In the genomic region with DNA sequence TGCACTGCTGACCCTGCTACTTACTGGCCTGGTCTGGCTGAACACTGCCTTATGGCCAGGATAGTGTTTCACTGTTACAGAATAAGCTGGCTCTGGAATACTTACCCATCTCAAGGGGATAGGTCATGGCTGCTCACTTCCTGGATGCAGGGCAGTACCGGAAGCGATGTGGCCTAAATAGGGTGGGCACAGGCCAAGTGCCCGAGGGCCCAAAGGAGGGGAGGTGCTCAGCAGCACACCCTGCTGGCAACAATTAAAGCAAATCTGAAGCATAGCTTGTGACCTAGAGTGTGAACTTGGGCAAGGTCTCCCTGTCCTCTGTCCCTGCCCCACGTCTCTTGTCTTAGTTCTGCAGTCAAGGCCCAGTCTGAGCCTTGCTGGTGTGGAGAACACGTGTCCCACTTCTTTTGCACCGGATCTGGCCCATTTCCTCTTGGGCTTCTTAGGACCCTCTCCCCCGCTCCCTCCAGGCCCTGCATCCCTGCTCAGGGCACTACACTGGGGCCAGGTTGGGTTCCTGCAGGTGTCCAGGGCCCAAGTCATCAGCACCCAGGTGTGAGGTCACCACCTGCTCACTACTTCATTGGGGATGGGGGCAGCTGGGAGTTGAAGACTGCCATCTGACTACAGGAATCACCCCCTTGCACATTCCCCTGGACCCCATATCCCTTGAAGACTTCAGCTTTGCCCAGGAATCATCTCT, we compare ENCODE assay signal across 8 mouse cellular contexts. TPM values are rescaled to one million over a fixed set of nuclear protein-coding genes. Genes with fewer than 3 reads are reported as not detected.
DNase-seq lines count a peak whose midpoint lies in the region; ATAC-seq lines count a peak whose summit lies in the region.

No protein-coding gene starts in this region.

- ATAC-seq in hindbrain, embryonic 14.5 days (ENCODE audit: low FRiP score) = no peak
- ATAC-seq in erythroblast, adult 5-6 weeks (replicated peaks; ENCODE audit: low FRiP score, poor library complexity, severe bottlenecking) = peak; percentile 20; the same call in 1 of the 2 replicates

- H3K27me3 ChIP-seq in hindbrain, embryonic 10.5 days (ENCODE audit: insufficient read depth, poor library complexity, severe bottlenecking) = no peaks in the 10 kb centered on the region
- no peaks in the 10 kb centered on the region for H3K27me3 ChIP-seq in hindbrain, embryonic 14.5 days (ENCODE audit: control insufficient read depth, insufficient read depth, low read length)

- 50% methylated on average over 7 of the region's 7 CpGs for WGBS in hindbrain, embryonic 10.5 days
- WGBS in hindbrain, embryonic 14.5 days = 54% methylated on average over 7 of the region's 7 CpGs

- H3K36me3 ChIP-seq in hindbrain, embryonic 10.5 days = peaks cover 33% of the 10 kb centered on the region
- peaks cover 21% of the 10 kb centered on the region for H3K36me3 ChIP-seq in hindbrain, embryonic 14.5 days (replicated peaks; ENCODE audit: control insufficient read depth, insufficient read depth)

- no peak overlapping the region for H3K4me3 ChIP-seq in hindbrain, embryonic 10.5 days
- H3K4me3 ChIP-seq in hindbrain, embryonic 14.5 days (replicated peaks; ENCODE audit: low read length) = no peak overlapping the region

- no peak overlapping the region for H3K4me2 ChIP-seq in hindbrain, embryonic 14.5 days (replicated peaks)

- no peaks in the 10 kb centered on the region for H3K9me3 ChIP-seq in hindbrain, embryonic 10.5 days
- H3K9me3 ChIP-seq in hindbrain, embryonic 14.5 days (ENCODE audit: control insufficient read depth, low read length) = no peaks in the 10 kb centered on the region

- H3K4me1 ChIP-seq in hindbrain, embryonic 10.5 days (replicated peaks) = peaks cover 43% of the 10 kb centered on the region
- H3K4me1 ChIP-seq in hindbrain, embryonic 14.5 days (replicated peaks; ENCODE audit: control insufficient read depth, insufficient read depth, low read length) = peaks cover 7% of the 10 kb centered on the region

- H3K9ac ChIP-seq in hindbrain, embryonic 14.5 days = no peak overlapping the region

- 0 out of 2 replicates have a peak overlapping the region, but pooled peaks have one; percentile 17 for H3K27ac ChIP-seq in hindbrain, embryonic 10.5 days
- no peak overlapping the region for H3K27ac ChIP-seq in hindbrain, embryonic 14.5 days

- peak; percentile 56 for DNase-seq in hindbrain, embryonic 10.5 days (ENCODE audit: low spot score)
- DNase-seq in hindbrain, embryonic 14.5 days (ENCODE audit: low spot score) = no peak
- DNase-seq in thymus, postnatal 14 days = peak; percentile 54
- DNase-seq in thymus, adult 18-20 months = no peak
- peak; percentile 42 for DNase-seq in thymus, postnatal 25 days
- DNase-seq in layer of hippocampus, adult 18-20 months (ENCODE audit: low spot score in 2 of 2) = no peak
- DNase-seq in adrenal gland, adult 8-10 months = no peak

RNA-seq across cellular contexts. Expression of a gene that starts 4.3 kb away (rescaled TPM):
- polyA plus RNA-seq in hindbrain, embryonic 10.5 days (2016; fragmentation: Nextera tagmentation; extraction: Ambion mirVana) = 90.0 and 95.5 TPM in 2 replicates
- polyA plus RNA-seq in hindbrain, embryonic 14.5 days (2014; fragmentation: Nextera tagmentation; extraction: Ambion mirVana) = 67.4 and 72.8 TPM in 2 replicates
- 25.4 and 31.6 TPM in 2 replicates for total RNA-seq in erythroblast, adult 5-6 weeks (2015; ENCODE audit: low replicate concordance)
- 10.6 and 11.4 TPM in 2 replicates for total RNA-seq in erythroblast, adult 5-6 weeks (2017; ENCODE audit: low replicate concordance)
- total RNA-seq in layer of hippocampus, adult 18-20 months (2021) = 10 to 100 TPM; 32.3 to 33.5 TPM
- 10 to 100 TPM; 58.9 to 66.0 (median 61.5) TPM for total RNA-seq in adrenal gland, adult 8-10 months (2022)

RNA-seq across cellular contexts. Expression of a gene that starts 4.6 kb away (rescaled TPM):
- 48.9 and 53.4 TPM in 2 replicates for polyA plus RNA-seq in hindbrain, embryonic 10.5 days (2016; fragmentation: Nextera tagmentation; extraction: Ambion mirVana)
- 75.0 and 82.0 TPM in 2 replicates for polyA plus RNA-seq in hindbrain, embryonic 14.5 days (2014; fragmentation: Nextera tagmentation; extraction: Ambion mirVana)
- 20.4 and 49.3 TPM in 2 replicates for total RNA-seq in erythroblast, adult 5-6 weeks (2015; ENCODE audit: low replicate concordance)
- 28.2 and 35.1 TPM in 2 replicates for total RNA-seq in erythroblast, adult 5-6 weeks (2017; ENCODE audit: low replicate concordance)
- total RNA-seq in layer of hippocampus, adult 18-20 months (2021) = 10 to 100 TPM; 47.5 to 48.3 TPM
- 10 to 100 TPM; 31.5 to 34.0 (median 33.7) TPM for total RNA-seq in adrenal gland, adult 8-10 months (2022)

RNA-seq across cellular contexts. Expression of a gene that starts 13.0 kb away (rescaled TPM):
- 30.8 and 36.3 TPM in 2 replicates for polyA plus RNA-seq in hindbrain, embryonic 10.5 days (2016; fragmentation: Nextera tagmentation; extraction: Ambion mirVana)
- polyA plus RNA-seq in hindbrain, embryonic 14.5 days (2014; fragmentation: Nextera tagmentation; extraction: Ambion mirVana) = 22.7 and 23.7 TPM in 2 replicates
- 7.1 and 8.6 TPM in 2 replicates for total RNA-seq in erythroblast, adult 5-6 weeks (2015; ENCODE audit: low replicate concordance)
- 10.9 and 12.4 TPM in 2 replicates for total RNA-seq in erythroblast, adult 5-6 weeks (2017; ENCODE audit: low replicate concordance)
- 10 to 100 TPM; 52.0 to 53.1 TPM for total RNA-seq in layer of hippocampus, adult 18-20 months (2021)
- total RNA-seq in adrenal gland, adult 8-10 months (2022) = 10 to 100 TPM; 43.6 to 80.7 (median 66.3) TPM

RNA-seq across cellular contexts. Expression of a gene that starts 13.0 kb away (rescaled TPM):
- 96.7 and 102 TPM in 2 replicates for polyA plus RNA-seq in hindbrain, embryonic 10.5 days (2016; fragmentation: Nextera tagmentation; extraction: Ambion mirVana)
- polyA plus RNA-seq in hindbrain, embryonic 14.5 days (2014; fragmentation: Nextera tagmentation; extraction: Ambion mirVana) = 72.9 and 82.6 TPM in 2 replicates
- total RNA-seq in erythroblast, adult 5-6 weeks (2015; ENCODE audit: low replicate concordance) = 4.8 and 7.1 TPM in 2 replicates
- 2.0 and 5.0 TPM in 2 replicates for total RNA-seq in erythroblast, adult 5-6 weeks (2017; ENCODE audit: low replicate concordance)
- total RNA-seq in layer of hippocampus, adult 18-20 months (2021) = 10 to 100 TPM; 75.4 to 78.6 TPM
- total RNA-seq in adrenal gland, adult 8-10 months (2022) = 100 to 1,000 TPM; 120 to 201 (median 138) TPM

RNA-seq across cellular contexts. Expression of a gene that starts 14.4 kb away (rescaled TPM):
- polyA plus RNA-seq in hindbrain, embryonic 10.5 days (2016; fragmentation: Nextera tagmentation; extraction: Ambion mirVana) = 44.7 and 46.5 TPM in 2 replicates
- polyA plus RNA-seq in hindbrain, embryonic 14.5 days (2014; fragmentation: Nextera tagmentation; extraction: Ambion mirVana) = 85.6 and 95.8 TPM in 2 replicates
- total RNA-seq in erythroblast, adult 5-6 weeks (2015; ENCODE audit: low replicate concordance) = 15.0 and 18.3 TPM in 2 replicates
- total RNA-seq in erythroblast, adult 5-6 weeks (2017; ENCODE audit: low replicate concordance) = 29.1 and 32.2 TPM in 2 replicates
- total RNA-seq in layer of hippocampus, adult 18-20 months (2021) = 10 to 100 TPM; 60.7 to 61.2 TPM
- total RNA-seq in adrenal gland, adult 8-10 months (2022) = 100 to 1,000 TPM in 2 of 4 experiments, 10 to 100 TPM in 2; 73.5 to 148 (median 104) TPM

Comparison
In these comparisons a context has a peak if more than half of its experiments do, and no peak if none do; other contexts are left out.
1. DNase-seq: peak in hindbrain, embryonic 10.5 days (single experiment), thymus, postnatal 14 days (single experiment) and thymus, postnatal 25 days (single experiment); none in hindbrain, embryonic 14.5 days (single experiment), thymus, adult 18-20 months (0 of 2), layer of hippocampus, adult 18-20 months (0 of 2) and adrenal gland, adult 8-10 months (single experiment).